16 mouse cellular contexts compared by ENCODE assay signal in genomic region chr10:109507228-109507627, GRCm38 (mm10).
"Had no signal": no experiment of that assay in that cellular context is flagged by ENCODE, and none has a peak within 500 bp of the region (broad histone marks: within the 10 kb centered on the region; RNA-seq: fewer than 3 reads in every experiment).

No protein-coding gene starts in this region.

- H3K4me2 ChIP-seq: neural tube, embryonic 12.5 days; neural tube, embryonic 13.5 days; neural tube, embryonic 15.5 days; stomach, embryonic 15.5 days had no signal

- H3K36me3 ChIP-seq: neural tube, embryonic 12.5 days; neural tube, embryonic 13.5 days; neural tube, embryonic 15.5 days; stomach, embryonic 15.5 days had no signal

- DNase-seq: retina, postnatal 1 day; right cerebral cortex, adult 18-20 months; right cerebral cortex, postnatal 14 days; right cerebral cortex, postnatal 25 days; right cerebral cortex, postnatal 4 days; spleen, adult 18-20 months; thymus, adult 18-20 months; thymus, adult 2 months; thymus, postnatal 14 days; thymus, postnatal 25 days; thymus, postnatal 36 days; thymus, postnatal 4 days had no signal

- H3K27me3 ChIP-seq: neural tube, embryonic 12.5 days; neural tube, embryonic 13.5 days; neural tube, embryonic 15.5 days; stomach, embryonic 15.5 days had no signal

- H3K4me3 ChIP-seq: neural tube, embryonic 12.5 days; neural tube, embryonic 13.5 days; neural tube, embryonic 15.5 days; stomach, embryonic 15.5 days had no signal
